Mouse (Mus musculus) ES-E14 (cell line): Measurements from ENCODE around the gene Lrba. TPM values are rescaled to one million over a fixed set of nuclear protein-coding genes. Genes with fewer than 3 reads are reported as not detected.
A peak's percentile ranks its signal among the peaks of the same experiment; 100 is the strongest.

Source experiments
- DNase-seq: peaks from one replicate; pipeline ENCODE4 v3.0.0-alpha.2; 2013; ENCODE audit warnings: low read depth, low spot score
- H3K27ac ChIP-seq: 2 replicates; pipeline ENCODE4 v1.5.1; 2012; ENCODE audit warnings: low read depth, mild to moderate bottlenecking, low read length, moderate library complexity, mixed read lengths; ENCODE audit not compliant: poor library complexity, insufficient read depth, severe bottlenecking
- H3K36me3 ChIP-seq: 2 replicates; pipeline ENCODE4 v1.6.1; 2012; ENCODE audit warnings: mild to moderate bottlenecking, low read length, moderate library complexity, mixed read lengths; ENCODE audit not compliant: control insufficient read depth, poor library complexity, insufficient read depth, severe bottlenecking
- H3K4me1 ChIP-seq, 2 experiments: fragments of 150-350 bp in 1 of 2; sonication (generic) in 1 of 2; 2 replicates each; pipeline ENCODE4 v1.6.1; 2012; ENCODE audit warnings: low read length in 2 of 2, mild to moderate bottlenecking in 1 of 2, mixed read lengths in 1 of 2; ENCODE audit not compliant: control insufficient read depth in 2 of 2, insufficient read depth in 2 of 2, poor library complexity in 1 of 2
- H3K4me3 ChIP-seq, 2 experiments: fragments of 150-350 bp in 1 of 2; sonication (generic) in 1 of 2; 2 replicates each; pipeline ENCODE4 v1.5.1; 2012; ENCODE audit warnings: low read length in 2 of 2, low read depth in 1 of 2, mild to moderate bottlenecking in 1 of 2, mixed read lengths in 1 of 2; ENCODE audit not compliant: insufficient read depth in 1 of 2, poor library complexity in 1 of 2, severe bottlenecking in 1 of 2
- H3K9ac ChIP-seq: 2 replicates; pipeline ENCODE4 v1.6.1; 2012; ENCODE audit warnings: low read depth, mild to moderate bottlenecking, low read length, mixed read lengths; ENCODE audit not compliant: poor library complexity, insufficient read depth, severe bottlenecking
- H3K9me3 ChIP-seq: fragments of 150-350 bp; sonication (generic); 2 replicates; pipeline ENCODE4 v1.6.1; 2012; ENCODE audit warnings: low read depth, mild to moderate bottlenecking, low read length; ENCODE audit not compliant: control insufficient read depth, insufficient read depth
- CHD2 ChIP-seq: IDR thresholded peaks from 2 replicates; pipeline ENCODE4 v1.6.1; 2014; ENCODE audit warnings: mild to moderate bottlenecking, low read depth, low read length, inconsistent platforms
- HCFC1 ChIP-seq: IDR thresholded peaks from 2 replicates; pipeline ENCODE4 v1.6.1; 2012; ENCODE audit warnings: low read length, inconsistent platforms, borderline replicate concordance; ENCODE audit not compliant: insufficient read depth
- MAFK ChIP-seq: IDR thresholded peaks from 2 replicates; pipeline ENCODE4 v1.6.1; 2014; ENCODE audit warnings: mild to moderate bottlenecking, low read depth, low read length, inconsistent platforms; ENCODE audit not compliant: insufficient read depth
- ZC3H11A ChIP-seq: IDR thresholded peaks from 2 replicates; pipeline ENCODE4 v1.6.1; 2012; ENCODE audit warnings: low read depth, mild to moderate bottlenecking, inconsistent platforms, low read length, borderline replicate concordance
- ZNF384 ChIP-seq: IDR thresholded peaks from 2 replicates; pipeline ENCODE4 v1.6.1; 2012; ENCODE audit warnings: low read depth, low read length, inconsistent platforms
- in situ Hi-C, 2 experiments: fragments of 600-800 bp; cut with MboI; formaldehyde crosslinking; loops; one replicate each; pipeline ENCODE4 v1.15.1; 2025; ENCODE audit warnings: low sequenced_read_pairs in 2 of 2, inconsistent platforms in 1 of 2; ENCODE audit not compliant: unreplicated experiment in 2 of 2
- total RNA-seq: library from RNA; depleted of rRNA; stranded (reverse); fragments of 300-350 nt; gene quantifications from 2 replicates; pipeline ENCODE4 v1.2.3, GENCODE M21; 2012

Lrba gene
- total RNA-seq, 1 experiment: 14.7 TPM

DNA sequence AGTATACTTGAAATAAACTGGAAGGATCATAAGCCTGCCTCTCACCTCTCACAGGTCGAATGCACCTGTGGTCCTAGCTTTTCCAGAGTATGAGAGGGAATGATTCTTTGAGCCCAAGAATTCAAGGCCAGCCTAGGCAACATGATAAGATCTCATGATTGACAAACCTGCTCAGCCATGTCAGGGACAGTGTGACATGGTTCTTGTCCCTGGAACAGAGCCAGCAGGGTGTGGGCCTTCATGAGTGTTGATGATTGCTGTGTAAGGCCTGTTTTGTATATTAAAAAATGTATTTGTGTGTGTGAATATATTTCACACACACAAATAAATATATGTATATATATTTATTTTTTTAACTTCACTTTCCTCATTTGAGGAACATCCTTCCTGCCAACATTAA is 29.3 kb downstream of the Lrba start:
- H3K36me3 ChIP-seq: no peaks in the 10 kb centered on the region
- no peak overlapping the region for H3K9ac ChIP-seq
- TF ChIP-seq HCFC1 (no peak), ZNF384 (no peak), ZC3H11A (no peak), MAFK (no peak), CHD2 (no peak)
- no peak overlapping the region for H3K4me3 ChIP-seq
- no peak overlapping the region for H3K27ac ChIP-seq
- H3K4me1 ChIP-seq: peaks cover 0 to 3% of the 10 kb centered on the region in 2 experiments; a peak in 1 of 4 replicates
- DNase-seq: no peak
- in situ Hi-C loops: no loop called here
- H3K9me3 ChIP-seq: no peaks in the 10 kb centered on the region

- TF ChIP-seq ZC3H11A (no peak), MAFK (no peak)
- Histone ChIP-seq H3K4me1 (no peaks in the 10 kb centered on the region), H3K4me3 (no peak overlapping the region), H3K27ac (no peak overlapping the region), H3K36me3 (no peaks in the 10 kb centered on the region), H3K9ac (no peak overlapping the region), H3K9me3 (no peaks in the 10 kb centered on the region)
- DNase-seq: peak; percentile 29
- in situ Hi-C loops: no loop called here
Measured at GRCm38 (mm10) chr3:86268074-86268702, 43.7 kb downstream of the Lrba start.

DNA sequence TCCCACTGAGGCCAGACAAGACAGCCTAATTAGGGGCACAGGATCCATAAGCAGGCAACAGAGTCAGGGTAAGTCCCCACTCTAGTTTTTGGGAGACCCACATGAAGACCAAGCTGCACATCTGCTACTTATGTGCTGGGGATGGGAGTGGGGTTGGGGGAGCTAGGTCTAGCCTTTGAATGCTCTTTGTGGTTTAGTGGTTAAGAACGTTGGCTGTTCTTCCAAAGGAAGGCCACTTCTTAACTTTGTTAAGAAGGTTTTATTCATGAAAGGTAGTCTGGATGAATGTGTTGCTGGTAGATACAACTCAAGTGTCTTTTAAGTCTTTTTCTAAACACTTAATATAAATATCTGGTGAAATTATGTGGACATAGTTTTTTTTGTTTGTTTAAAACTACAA is 51.2 kb downstream of the Lrba start:
- H3K4me3 ChIP-seq: no peak overlapping the region
- no peak for DNase-seq
- peaks cover 0 to 2% of the 10 kb centered on the region in 2 experiments; a peak in 1 of 4 replicates for H3K4me1 ChIP-seq
- H3K9me3 ChIP-seq: no peaks in the 10 kb centered on the region
- H3K27ac ChIP-seq: no peak overlapping the region
- TF ChIP-seq MAFK (no peak), CHD2 (no peak), ZNF384 (no peak), HCFC1 (no peak), ZC3H11A (no peak)
- in situ Hi-C loops: no loop called here
- H3K9ac ChIP-seq: no peak overlapping the region
- H3K36me3 ChIP-seq: no peaks in the 10 kb centered on the region

- peak; percentile 21 for DNase-seq
- Histone ChIP-seq H3K27ac (no peak overlapping the region), H3K4me1 (no peaks in the 10 kb centered on the region), H3K36me3 (no peaks in the 10 kb centered on the region), H3K9me3 (no peaks in the 10 kb centered on the region), H3K9ac (peak overlapping the region; percentile 48; the same call in 1 of the 2 replicates), H3K4me3 (peak overlapping the region; percentile 22 to 50; a peak in 3 of 4 replicates)
- no peak for TF ChIP-seq CHD2
- no peak for TF ChIP-seq ZNF384
- no peak for TF ChIP-seq MAFK
- TF ChIP-seq ZC3H11A: no peak
- TF ChIP-seq HCFC1: no peak
- in situ Hi-C loops: no loop called here
Measured at GRCm38 (mm10) chr3:86291326-86291725, 66.8 kb downstream of the Lrba start.

- DNase-seq: no peak
- no peak overlapping the region for H3K27ac ChIP-seq
- no peaks in the 10 kb centered on the region for H3K4me1 ChIP-seq
- no peak overlapping the region for H3K9ac ChIP-seq
- in situ Hi-C loops: no loop called here
- no peaks in the 10 kb centered on the region for H3K9me3 ChIP-seq
- H3K4me3 ChIP-seq: no peak overlapping the region
- TF ChIP-seq ZC3H11A (no peak), CHD2 (no peak), MAFK (no peak), HCFC1 (no peak), ZNF384 (no peak)
- H3K36me3 ChIP-seq: no peaks in the 10 kb centered on the region
Measured at GRCm38 (mm10) chr3:86294866-86295265, 70.4 kb downstream of the Lrba start.
